Mouse (Mus musculus): ENCODE data around the gene Ryr1. TPM values are rescaled to one million over a fixed set of nuclear protein-coding genes. Genes with fewer than 3 reads are reported as not detected.

Ryr1 gene
- total RNA-seq, 2 experiments from 2014 or later, result 6.7 to 7.0 TPM

DNA sequence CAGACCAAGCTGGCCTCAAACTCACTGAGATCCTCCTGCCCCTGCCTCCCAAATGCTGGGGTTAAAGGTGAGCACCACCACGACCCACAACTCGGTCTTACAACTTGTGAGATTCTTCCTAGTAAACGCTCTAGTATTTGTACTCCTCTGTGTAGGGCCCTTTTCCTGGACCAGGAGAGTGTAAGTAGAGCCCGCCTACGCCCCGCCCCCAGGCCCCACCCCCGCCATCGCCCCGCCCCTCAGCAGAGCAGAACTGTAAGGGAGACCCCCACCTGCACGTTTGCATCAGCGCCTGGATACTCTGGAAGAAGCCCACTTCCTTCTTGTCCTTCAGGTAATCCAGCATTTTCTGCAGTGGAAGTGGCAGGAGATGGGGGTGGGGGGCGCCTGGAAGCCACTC, 78.4 kb downstream of the Ryr1 start:
- intact Hi-C loops (cut with DNase I), result no loop called here
- no peak for DNase-seq (ENCODE audit: extremely low spot score in 1 of 2, low spot score in 2 of 2)

DNA sequence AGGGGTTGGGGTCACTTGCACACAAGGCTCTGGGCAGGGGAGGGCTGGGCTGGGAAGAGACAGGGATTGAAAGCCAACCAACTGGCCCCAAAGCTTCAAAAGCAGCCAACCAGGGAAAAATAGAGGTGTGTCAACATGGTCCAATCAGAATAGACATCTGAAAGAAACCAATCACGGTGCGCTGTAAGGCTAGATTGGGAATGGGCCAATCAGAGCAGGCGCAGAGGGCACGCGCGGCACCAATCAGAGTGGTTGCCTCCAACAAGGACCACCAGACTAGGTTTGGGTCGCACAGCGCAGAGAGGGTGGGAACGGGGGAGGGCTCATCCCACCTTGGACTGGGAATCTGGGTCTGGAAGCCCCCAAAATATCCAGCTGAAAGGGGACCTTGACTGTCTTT, 80.7 kb downstream of the Ryr1 start:
- no peak for DNase-seq (ENCODE audit: extremely low spot score in 1 of 2, low spot score in 2 of 2)
- intact Hi-C loops (cut with DNase I), result no loop called here

DNA sequence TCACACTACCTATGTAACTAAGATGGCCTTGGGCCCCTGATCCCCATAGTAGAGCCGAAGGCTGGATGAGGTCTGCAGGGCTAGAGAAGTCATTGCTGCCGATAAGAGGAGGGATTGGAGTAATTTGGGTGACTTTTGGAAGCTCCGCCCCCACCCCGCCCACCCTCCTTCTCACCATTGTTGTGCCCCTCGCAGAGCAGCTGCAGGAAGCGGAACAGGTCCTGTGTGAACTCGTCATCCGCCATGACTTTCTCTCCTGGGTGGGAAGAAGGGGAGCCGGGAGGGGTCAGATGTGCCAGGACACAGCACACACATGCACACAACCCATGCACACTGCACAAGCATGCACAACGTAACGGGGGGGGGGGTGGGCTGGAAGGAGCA, 81.3 kb downstream of the Ryr1 start:
- no peak for DNase-seq (ENCODE audit: extremely low spot score in 1 of 2, low spot score in 2 of 2)
- intact Hi-C loops (cut with DNase I), result no loop called here

DNA sequence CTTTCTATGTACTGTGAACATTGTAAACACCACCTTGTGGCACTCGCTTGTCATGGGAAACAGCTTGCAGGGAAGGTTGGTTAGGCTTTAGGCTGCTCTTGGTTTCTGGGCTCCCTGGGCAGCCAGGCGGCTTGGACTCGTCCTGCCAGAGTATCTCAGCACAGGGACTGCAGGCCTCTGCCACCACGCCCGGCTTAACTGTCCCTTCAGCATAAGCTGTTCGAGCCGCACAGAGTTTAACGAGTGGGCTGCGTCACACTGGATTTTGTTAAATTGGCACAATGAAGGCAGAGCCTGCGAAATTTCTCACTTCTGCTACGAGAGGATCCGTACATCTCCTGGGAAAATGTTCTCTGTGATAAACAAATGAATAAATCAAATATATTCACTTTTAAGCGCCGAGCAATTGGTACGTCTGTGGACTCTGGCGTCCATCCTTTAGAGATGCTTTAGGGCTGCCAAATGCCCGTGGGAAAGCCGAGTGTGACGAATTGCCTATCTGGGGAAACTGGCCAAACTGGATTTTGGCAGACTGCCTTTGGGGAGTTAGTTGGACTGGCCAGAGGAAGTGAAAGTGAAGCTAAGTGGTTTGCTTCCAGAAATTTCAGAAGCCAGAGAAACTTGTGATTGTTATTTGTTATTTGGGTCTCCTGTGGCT, 81.8 kb downstream of the Ryr1 start:
- intact Hi-C loops (cut with DNase I), result no loop called here
- DNase-seq (ENCODE audit: extremely low spot score in 1 of 2, low spot score in 2 of 2), result peak; percentile 52 to 62

DNA sequence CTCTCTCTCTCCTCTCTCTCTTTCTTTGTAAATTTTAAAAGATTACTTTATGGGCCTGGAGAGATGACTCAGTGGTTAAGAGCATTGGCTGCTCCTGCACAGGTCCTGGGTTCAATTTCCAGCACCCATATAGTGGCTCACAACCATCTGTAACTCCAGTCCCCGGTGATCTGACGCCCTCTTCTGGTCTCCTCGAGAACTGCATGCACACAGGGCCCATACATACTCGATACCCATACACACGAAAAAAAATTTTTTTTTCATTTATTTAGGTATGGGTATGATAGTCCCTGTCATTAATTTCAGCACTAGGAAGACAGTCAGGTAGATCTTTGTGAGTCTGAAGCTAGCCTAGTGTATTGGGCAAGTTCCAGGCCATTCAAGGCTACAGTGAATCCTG, 83.8 kb downstream of the Ryr1 start:
- DNase-seq (ENCODE audit: extremely low spot score in 1 of 2, low spot score in 2 of 2), result no peak
- intact Hi-C loops (cut with DNase I), result loop anchor here (2.0 kb wide), 1 partner anchor 68 kb away; no protein-coding TSS in a partner anchor

DNA sequence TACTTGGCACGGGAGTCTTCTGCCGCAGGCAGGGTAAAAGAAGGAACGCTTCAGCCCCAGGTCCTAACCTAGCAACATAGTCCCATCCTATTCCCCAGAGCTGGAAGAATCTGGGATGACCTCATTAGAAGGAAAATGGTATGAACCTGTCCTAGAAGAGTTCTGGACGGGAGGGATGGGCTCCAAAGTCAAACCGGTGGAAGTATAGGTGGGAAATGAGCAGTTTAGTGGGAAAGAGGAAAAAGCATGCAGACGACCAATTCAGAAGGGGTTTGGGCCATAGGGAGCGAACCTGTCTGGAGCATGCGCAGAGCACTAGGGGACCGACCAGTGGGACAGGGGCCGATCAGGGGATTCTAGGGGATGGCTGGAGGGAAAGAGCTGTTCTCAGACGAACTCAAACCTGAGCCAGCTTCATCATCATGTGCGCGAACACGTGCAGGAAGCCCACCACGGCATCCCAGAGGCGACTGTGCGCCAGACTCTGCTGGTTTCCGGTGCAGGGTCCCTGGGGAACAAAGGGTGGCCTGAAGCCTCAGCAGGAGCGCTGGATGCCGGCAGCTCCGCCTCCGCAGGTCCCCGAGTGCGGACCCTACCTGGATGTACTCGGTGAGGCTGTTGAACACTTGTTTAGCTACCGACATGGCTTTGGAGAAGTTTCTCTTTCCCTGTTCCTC, 84.9 kb downstream of the Ryr1 start:
- intact Hi-C loops (cut with DNase I), result loop anchor here (2.0 to 5.0 kb wide), 2 partner anchors 67 to 258 kb away; no protein-coding TSS in a partner anchor
- peak in 1 of 2 experiments; percentile 69 for DNase-seq (ENCODE audit: extremely low spot score in 1 of 2, low spot score in 2 of 2)

DNA sequence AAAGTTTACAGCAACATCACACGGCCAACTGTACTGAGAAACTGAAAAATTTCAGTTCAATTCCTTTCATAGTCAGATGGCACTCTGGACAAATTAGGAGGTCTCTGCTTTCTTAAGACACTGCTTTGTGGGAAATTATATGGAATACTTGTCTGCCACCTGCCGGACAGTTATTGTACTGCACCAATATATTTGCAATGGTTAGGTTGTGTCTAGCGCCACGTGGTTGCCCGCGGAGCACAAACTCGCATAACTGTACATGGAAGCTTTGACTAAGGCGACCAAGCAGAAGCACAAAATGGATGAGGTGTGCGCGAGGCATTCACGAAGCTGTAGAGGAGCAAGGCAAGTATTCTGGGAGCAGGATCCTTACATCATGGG, 85.4 kb downstream of the Ryr1 start:
- intact Hi-C loops (cut with DNase I), result loop anchor here (5.0 kb wide), 1 partner anchor 257 kb away; no protein-coding TSS in a partner anchor
- DNase-seq (ENCODE audit: extremely low spot score in 1 of 2, low spot score in 2 of 2), result peak; percentile 86 to 92

DNA sequence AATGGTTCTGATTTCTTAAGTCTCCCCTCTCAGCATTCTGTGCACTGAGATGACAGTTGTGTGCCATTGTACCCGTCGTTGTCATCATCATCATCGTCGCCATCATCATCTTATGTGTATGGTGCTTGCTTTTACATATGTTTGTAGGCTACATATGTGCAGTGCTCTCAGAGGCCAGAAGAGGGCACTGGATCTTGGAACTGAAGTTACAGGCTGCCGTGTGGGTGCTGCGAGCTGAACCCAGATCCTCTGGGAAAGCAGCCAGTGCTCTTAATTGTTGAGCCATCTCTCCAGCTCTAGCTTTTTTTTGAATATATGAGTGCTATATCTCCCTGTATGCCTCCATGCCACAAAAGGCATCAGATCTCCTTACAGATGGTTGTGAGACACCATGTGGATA, 87.7 kb downstream of the Ryr1 start:
- intact Hi-C loops (cut with DNase I), result loop anchor here (5.0 kb wide), 1 partner anchor 255 kb away; no protein-coding TSS in a partner anchor
- no peak for DNase-seq (ENCODE audit: extremely low spot score in 1 of 2, low spot score in 2 of 2)

DNA sequence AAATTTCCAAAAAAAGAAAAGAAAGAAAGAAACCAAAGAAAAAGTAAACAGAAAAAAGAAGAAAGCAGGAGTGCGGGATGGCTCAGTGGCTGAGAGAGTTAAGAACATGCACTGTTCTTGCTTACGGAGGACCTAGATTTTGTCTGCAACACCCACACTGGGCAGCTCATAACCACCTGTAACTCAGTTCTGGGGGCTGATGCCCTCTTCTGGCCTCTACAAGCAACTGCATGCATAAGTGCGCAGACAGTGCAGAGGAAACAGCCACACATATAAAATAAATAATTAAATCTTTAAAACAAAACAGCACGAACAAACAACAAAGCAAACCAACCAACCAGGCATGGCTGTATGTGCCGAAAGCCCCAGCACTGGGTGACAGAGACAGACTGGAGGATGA, 92.3 kb downstream of the Ryr1 start:
- intact Hi-C loops (cut with DNase I), result no loop called here
- no peak for DNase-seq (ENCODE audit: extremely low spot score in 1 of 2, low spot score in 2 of 2)

DNA sequence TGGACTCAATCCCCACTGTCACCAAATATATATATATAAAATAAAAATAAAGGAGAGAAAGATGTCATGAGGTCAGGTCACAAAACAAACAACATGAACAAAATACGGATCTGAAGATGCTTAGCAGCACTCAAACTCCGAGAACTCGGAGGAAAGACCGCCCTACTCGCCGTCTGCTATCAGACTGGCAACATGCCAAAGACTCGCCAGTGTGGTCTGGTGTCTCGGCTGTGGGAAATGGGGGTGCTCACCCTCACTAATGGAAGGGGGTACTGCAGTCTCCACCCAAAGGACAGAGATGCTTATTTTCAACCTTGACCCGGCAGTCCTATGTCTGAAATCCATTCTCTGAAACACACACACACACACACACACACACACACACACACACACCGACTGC, 93.3 kb downstream of the Ryr1 start:
- no peak for DNase-seq (ENCODE audit: extremely low spot score in 1 of 2, low spot score in 2 of 2)
- intact Hi-C loops (cut with DNase I), result no loop called here

DNA sequence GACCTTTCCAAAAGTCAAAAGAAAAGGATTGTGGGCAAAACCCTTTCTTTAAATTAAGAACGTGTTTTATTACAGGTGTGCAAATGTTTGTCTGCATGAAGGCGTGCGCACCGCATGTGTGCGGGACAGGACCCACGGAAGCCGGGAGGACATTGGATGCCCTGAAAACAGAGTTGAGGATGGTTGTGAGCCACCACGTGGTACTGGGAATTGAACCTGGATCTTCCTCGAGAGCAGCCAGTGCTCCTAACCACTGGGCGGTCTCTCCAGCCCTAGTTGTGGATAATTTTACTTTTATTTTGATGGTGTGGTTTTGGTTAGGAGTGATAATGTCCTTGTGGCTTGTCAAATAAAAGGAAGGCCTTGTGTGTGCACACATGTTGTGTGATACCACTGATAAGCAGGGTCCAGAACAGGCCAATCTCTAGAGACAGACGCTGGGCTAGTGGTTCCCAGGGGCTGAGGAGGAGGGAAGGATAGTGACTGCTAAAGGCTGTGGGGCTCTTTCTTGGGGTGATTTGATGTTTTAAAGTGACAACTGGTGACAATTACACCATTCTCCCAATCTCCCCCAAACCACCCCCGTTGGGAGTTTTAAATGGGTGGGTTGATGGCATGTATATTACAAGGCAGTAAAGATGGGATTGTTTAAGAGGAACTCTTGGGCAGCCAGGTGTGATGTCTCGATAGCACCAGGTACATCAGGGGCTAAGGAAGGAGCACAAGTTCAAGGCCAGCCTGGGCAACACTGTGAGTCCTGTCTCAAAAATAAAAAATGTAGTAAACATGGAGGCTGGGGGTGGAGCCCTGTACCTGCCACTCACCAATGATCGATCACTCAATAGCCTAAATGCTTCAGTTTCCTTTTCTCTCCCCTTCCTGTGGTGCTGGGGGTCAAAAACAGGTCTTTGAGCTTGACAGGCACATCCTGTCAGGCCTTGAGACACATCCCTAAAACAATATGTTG, 95.0 kb downstream of the Ryr1 start:
- intact Hi-C loops (cut with DNase I), result no loop called here
- DNase-seq (ENCODE audit: extremely low spot score in 1 of 2, low spot score in 2 of 2), result no peak

DNA sequence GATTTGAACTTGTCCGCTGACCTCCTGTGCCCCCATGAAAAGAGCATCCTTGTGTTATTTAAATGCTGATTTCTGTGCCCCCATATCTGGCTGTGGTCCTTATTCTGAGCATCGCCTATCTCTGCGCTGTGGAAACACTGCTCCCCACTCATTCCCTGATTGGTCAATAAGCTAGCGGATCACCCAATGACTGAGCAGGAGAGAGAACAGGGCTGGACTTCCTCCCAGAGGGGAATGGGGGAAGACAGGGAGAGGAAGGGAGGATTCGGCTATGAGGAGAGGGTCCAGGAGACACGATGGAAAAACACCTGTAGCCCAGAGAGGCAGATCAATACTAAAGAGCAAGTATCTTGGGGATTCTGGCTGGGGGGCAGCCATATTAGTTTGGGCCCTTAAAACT, 96.2 kb downstream of the Ryr1 start:
- DNase-seq (ENCODE audit: extremely low spot score in 1 of 2, low spot score in 2 of 2), result no peak
- intact Hi-C loops (cut with DNase I), result no loop called here

DNA sequence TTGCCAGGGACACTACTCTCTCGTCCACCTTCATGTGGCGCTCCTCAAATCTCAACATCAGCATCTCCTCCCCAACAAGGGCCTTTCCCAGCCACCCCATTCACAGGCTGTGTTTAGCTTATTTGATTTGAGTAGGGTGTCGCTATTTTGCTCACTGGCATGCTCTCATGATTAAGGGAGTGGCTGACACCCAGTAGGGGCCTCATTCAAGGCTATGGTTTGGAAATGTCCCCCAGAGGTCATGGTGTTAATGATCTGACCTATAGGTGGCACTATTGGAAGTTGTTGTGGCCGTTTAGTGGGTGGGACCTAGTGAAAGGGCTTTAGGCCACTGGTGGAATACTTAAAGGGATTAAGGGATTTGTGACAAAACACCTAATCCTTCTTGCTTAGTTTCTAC, 98.2 kb downstream of the Ryr1 start:
- intact Hi-C loops (cut with DNase I), result no loop called here
- DNase-seq (ENCODE audit: extremely low spot score in 1 of 2, low spot score in 2 of 2), result no peak

DNA sequence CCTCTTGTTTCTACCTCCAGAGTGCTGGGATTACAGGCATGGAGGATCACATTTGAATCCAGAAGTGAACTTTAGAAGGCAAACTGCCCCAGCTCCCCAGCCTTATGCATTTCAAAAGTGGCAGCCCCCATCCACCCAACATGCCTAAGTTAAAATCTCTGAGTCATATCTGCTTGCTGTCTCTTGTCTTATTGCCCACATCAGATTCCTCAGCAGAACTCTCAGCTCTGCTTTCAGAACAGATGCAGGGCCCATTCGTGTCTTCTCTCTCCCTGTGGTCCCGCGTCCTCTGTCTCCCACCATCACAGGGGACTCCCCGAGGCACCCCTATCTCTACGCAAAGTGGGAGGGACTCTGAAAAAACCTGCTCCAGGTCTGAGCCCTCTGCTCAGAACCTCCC, 98.8 kb downstream of the Ryr1 start:
- no peak for DNase-seq (ENCODE audit: extremely low spot score in 1 of 2, low spot score in 2 of 2)
- intact Hi-C loops (cut with DNase I), result no loop called here

DNA sequence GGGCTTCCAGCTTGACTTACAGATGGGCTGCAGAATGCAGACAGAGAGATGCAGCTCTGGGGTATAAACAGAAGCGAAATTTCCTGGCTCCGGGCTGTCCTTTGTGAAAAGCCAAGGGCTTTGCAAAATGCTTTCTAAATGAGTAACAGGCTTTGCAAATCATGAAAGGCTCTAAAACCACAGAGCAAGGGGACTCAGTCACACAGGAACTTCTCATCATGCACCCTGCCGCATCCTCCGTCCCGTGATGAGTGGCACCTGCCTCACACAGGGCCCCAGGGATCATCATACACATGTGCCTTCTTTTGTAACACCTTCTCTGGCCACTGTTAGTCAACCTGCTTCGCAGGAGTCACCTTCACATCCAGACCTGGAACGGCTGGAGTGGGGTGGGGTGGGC, 99.4 kb downstream of the Ryr1 start:
- intact Hi-C loops (cut with DNase I), result no loop called here
- no peak for DNase-seq (ENCODE audit: extremely low spot score in 1 of 2, low spot score in 2 of 2)

DNA sequence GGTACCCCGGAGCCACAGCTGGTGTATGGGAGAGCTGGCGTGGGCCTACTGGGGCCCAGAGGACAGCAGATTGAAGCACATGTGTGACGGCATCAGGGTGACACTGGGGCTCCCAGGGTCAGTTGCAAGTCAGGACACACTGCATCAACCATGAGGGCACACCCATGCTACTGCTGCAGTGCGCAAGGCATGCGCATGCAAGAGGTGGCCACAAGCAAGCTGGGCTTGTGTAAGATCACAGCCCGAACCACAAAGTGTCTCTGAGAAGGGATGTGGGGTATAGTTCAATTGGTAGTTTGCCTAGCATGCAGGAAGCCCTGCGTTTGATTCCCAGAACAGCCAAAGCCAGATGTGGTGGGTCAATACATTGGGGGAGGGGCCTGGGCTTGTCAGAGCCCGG, 101.5 kb downstream of the Ryr1 start:
- intact Hi-C loops (cut with DNase I), result no loop called here
- no peak for DNase-seq (ENCODE audit: extremely low spot score in 1 of 2, low spot score in 2 of 2)

DNA sequence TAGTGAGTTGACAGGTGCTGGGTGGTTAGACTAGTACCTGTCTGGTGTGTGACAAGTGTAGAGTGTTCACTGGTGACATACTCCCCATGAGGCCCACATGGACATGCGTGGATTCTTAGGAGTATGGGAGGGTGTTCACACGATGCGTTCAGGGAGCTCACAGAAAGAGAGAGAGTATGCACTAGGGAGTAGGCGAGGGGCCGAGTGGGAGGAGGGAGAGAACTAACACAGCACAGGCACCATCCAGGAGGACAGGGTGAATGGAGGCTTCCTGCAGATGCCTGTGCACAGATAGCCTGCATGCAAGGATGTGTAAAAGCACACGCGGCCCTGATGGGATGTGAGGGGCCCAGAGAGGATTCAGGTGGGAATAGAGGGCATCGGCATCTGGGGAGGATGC, 102.5 kb downstream of the Ryr1 start:
- intact Hi-C loops (cut with DNase I), result no loop called here
- DNase-seq (ENCODE audit: extremely low spot score in 1 of 2, low spot score in 2 of 2), result no peak

DNA sequence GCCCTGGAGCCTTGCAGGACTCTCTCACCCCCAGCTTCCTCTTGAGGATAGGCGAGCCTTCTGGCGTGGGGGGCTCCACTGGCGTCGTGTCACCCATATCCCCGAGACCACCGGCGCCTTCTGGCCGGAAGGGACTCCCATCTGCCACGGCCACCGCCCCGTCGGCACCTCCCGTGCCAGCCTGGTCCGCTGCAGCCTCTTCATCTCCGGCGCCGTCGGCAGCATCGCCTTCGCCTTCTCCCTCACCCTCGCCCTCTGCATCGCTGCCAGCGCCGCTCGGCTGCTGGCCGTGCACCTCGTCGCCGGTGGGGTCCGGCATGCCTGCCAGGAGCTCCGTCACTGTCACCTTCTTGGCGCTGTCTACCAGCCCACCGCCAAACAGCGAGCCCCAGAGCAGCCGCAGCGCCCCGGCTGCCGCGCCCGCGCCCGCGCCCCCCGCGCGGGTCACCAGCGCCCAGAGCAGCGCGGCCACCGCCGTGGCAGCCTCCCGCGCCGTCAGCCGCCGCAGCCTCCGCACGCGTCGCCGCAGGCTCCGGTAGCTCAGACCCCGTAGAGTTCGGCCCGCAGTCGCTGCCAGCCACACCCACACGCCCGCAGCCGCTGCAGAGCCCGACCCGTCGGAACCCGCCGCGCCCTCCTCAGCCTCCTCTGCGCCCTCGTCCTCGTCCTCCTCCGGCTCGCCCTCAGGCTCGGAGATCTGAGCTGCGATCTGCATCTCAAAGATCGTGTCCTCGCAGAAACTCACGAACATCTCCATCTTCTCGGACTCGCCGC, 105.3 kb downstream of the Ryr1 start:
- intact Hi-C loops (cut with DNase I), result no loop called here
- no peak for DNase-seq (ENCODE audit: extremely low spot score in 1 of 2, low spot score in 2 of 2)

DNA sequence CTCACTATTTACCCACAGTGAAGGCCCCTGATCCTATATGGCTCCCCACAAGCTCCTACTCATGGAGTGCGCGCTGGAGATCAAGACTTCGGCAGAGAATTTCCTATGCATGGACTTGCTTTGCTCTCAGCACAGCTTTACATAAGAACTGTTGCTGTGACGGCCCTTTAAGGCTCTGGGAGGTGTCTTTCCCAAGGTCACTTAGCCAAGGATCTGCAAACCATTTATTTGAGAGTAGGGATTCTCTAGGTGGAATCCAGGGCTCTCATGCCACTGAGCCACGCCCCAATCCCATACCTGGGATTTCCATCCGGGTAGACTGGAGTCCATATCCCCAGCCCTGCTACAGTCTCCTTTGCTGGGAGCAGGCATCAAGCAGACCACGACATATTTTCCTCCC, 107.8 kb downstream of the Ryr1 start:
- DNase-seq (ENCODE audit: extremely low spot score in 1 of 2, low spot score in 2 of 2), result no peak

More for the DNA sequence above, 107.8 kb downstream of the Ryr1 start:
- intact Hi-C loops (cut with DNase I), result no loop called here

Measured in left cerebral cortex, postnatal 10 days (tissue).